Mouse (Mus musculus) ES-Bruce4 (cell line): Measurements from ENCODE around the gene Wipi2. TPM values are rescaled to one million over a fixed set of nuclear protein-coding genes. Genes with fewer than 3 reads are reported as not detected.

Experiments used
- H3K27ac ChIP-seq: 2 replicates; pipeline ENCODE4 v1.5.1; 2012; ENCODE audit warnings: low read length, inconsistent platforms; ENCODE audit not compliant: insufficient read depth
- H3K27me3 ChIP-seq: 2 replicates; pipeline ENCODE4 v1.6.1; 2012; ENCODE audit warnings: mild to moderate bottlenecking, low read length, inconsistent platforms; ENCODE audit not compliant: control insufficient read depth, poor library complexity, insufficient read depth, severe bottlenecking
- H3K36me3 ChIP-seq: 2 replicates; pipeline ENCODE4 v1.6.1; 2012; ENCODE audit warnings: inconsistent platforms, mild to moderate bottlenecking, low read length, moderate library complexity; ENCODE audit not compliant: control insufficient read depth, poor library complexity, insufficient read depth, severe bottlenecking
- H3K4me1 ChIP-seq: one replicate; pipeline ENCODE4 v1.8.1; 2011; ENCODE audit warnings: low read length; ENCODE audit not compliant: control insufficient read depth, insufficient read depth
- H3K4me3 ChIP-seq: 2 replicates; pipeline ENCODE4 v1.5.1; 2011; ENCODE audit warnings: low read depth, mild to moderate bottlenecking, low read length
- H3K9ac ChIP-seq: 2 replicates; pipeline ENCODE4 v1.6.1; 2012; ENCODE audit warnings: low read depth, mild to moderate bottlenecking, inconsistent platforms; ENCODE audit not compliant: poor library complexity, severe bottlenecking
- H3K9me3 ChIP-seq: replicated peaks from 2 replicates; pipeline ENCODE4 v1.6.1; 2012; ENCODE audit warnings: mild to moderate bottlenecking, low read length, inconsistent platforms; ENCODE audit not compliant: control insufficient read depth, poor library complexity, insufficient read depth, severe bottlenecking
- CTCF ChIP-seq: IDR thresholded peaks from one replicate; pipeline ENCODE4 v1.8.1; 2011; ENCODE audit warnings: low read depth, low read length
- EP300 ChIP-seq: IDR thresholded peaks from 2 replicates; pipeline ENCODE4 v1.6.1; 2011; ENCODE audit warnings: low read depth, low read length; ENCODE audit not compliant: insufficient read depth
- POLR2A ChIP-seq: IDR thresholded peaks from one replicate; pipeline ENCODE4 v1.8.1; 2011; ENCODE audit warnings: low read length; ENCODE audit not compliant: insufficient read depth
- polyA plus RNA-seq: library from polyadenylated mRNA; stranded (reverse); fragments of >200 nt; gene quantifications from 2 replicates; pipeline ENCODE4 v1.2.4, GENCODE M21; 2011; ENCODE audit warnings: low read depth; ENCODE audit not compliant: missing spikeins, insufficient read depth, insufficient read length

Gene Wipi2
- polyA plus RNA-seq, 1 experiment, result 50.6 TPM

GRCm38 (mm10) chr5:142678141-142678571, 50.7 kb downstream of the Wipi2 start:
- no peak for TF ChIP-seq EP300
- TF ChIP-seq CTCF, result no peak
- TF ChIP-seq POLR2A, result no peak
- Histone ChIP-seq H3K27me3 (no peaks in the 10 kb centered on the region), H3K36me3 (no peaks in the 10 kb centered on the region), H3K9ac (no peak overlapping the region), H3K27ac (no peak overlapping the region), H3K4me3 (no peak overlapping the region), H3K4me1 (no peaks in the 10 kb centered on the region), H3K9me3 (no peaks in the 10 kb centered on the region)

- TF ChIP-seq EP300, result no peak
- TF ChIP-seq POLR2A, result no peak
- TF ChIP-seq CTCF, result no peak
- Histone ChIP-seq H3K4me3 (no peak overlapping the region), H3K9me3 (no peaks in the 10 kb centered on the region), H3K27me3 (no peaks in the 10 kb centered on the region), H3K27ac (no peak overlapping the region), H3K36me3 (no peaks in the 10 kb centered on the region), H3K9ac (no peak overlapping the region), H3K4me1 (no peaks in the 10 kb centered on the region)
Observed at GRCm38 (mm10) chr5:142679065-142679464, 51.6 kb downstream of the Wipi2 start.

GRCm38 (mm10) chr5:142681911-142682310, 54.4 kb downstream of the Wipi2 start:
- Histone ChIP-seq H3K9me3 (no peaks in the 10 kb centered on the region), H3K4me1 (no peaks in the 10 kb centered on the region), H3K27me3 (no peaks in the 10 kb centered on the region)

GRCm38 (mm10) chr5:142682529-142682928, 55.0 kb downstream of the Wipi2 start:
- Histone ChIP-seq H3K4me3 (no peak overlapping the region), H3K9ac (no peak overlapping the region), H3K27ac (no peak overlapping the region), H3K9me3 (no peaks in the 10 kb centered on the region), H3K27me3 (no peaks in the 10 kb centered on the region), H3K36me3 (no peaks in the 10 kb centered on the region), H3K4me1 (no peaks in the 10 kb centered on the region)
- TF ChIP-seq POLR2A (no peak), CTCF (no peak), EP300 (no peak)

More at GRCm38 (mm10) chr5:142681911-142682310, 54.4 kb downstream of the Wipi2 start:
- H3K27ac ChIP-seq, result no peak overlapping the region
- H3K36me3 ChIP-seq, result no peaks in the 10 kb centered on the region
- TF ChIP-seq CTCF (no peak), EP300 (no peak), POLR2A (no peak)
- H3K9ac ChIP-seq, result no peak overlapping the region
- no peak overlapping the region for H3K4me3 ChIP-seq

- no peaks in the 10 kb centered on the region for H3K36me3 ChIP-seq
- no peak overlapping the region for H3K9ac ChIP-seq
- H3K27ac ChIP-seq, result no peak overlapping the region
- no peaks in the 10 kb centered on the region for H3K27me3 ChIP-seq
- H3K4me1 ChIP-seq, result no peaks in the 10 kb centered on the region
- no peaks in the 10 kb centered on the region for H3K9me3 ChIP-seq
- TF ChIP-seq POLR2A, result no peak
- no peak for TF ChIP-seq EP300
- TF ChIP-seq CTCF, result no peak
- no peak overlapping the region for H3K4me3 ChIP-seq
Observed at GRCm38 (mm10) chr5:142688866-142689265, 61.4 kb downstream of the Wipi2 start.

GRCm38 (mm10) chr5:142690343-142690742, 62.8 kb downstream of the Wipi2 start:
- Histone ChIP-seq H3K36me3 (no peaks in the 10 kb centered on the region), H3K27ac (no peak overlapping the region), H3K4me3 (no peak overlapping the region), H3K9ac (no peak overlapping the region), H3K9me3 (no peaks in the 10 kb centered on the region), H3K27me3 (no peaks in the 10 kb centered on the region), H3K4me1 (no peaks in the 10 kb centered on the region)
- TF ChIP-seq EP300, result no peak
- TF ChIP-seq POLR2A, result no peak
- TF ChIP-seq CTCF, result no peak
